Mouse (Mus musculus): Measurements from ENCODE around the gene Fryl.

- TF ChIP-seq GATA1 (IDR thresholded peaks at IDR 0.05; ENCODE audit: borderline replicate concordance, low read length): no peak
- TF ChIP-seq FLI1 (IDR thresholded peaks at IDR 0.05; ENCODE audit: low read length): no peak
These were observed 12.0 kb downstream of the Fryl start for GRCm38 (mm10) chr5:73244403-73244802.
